In genomic region chr5:75247070-75247740, GRCm38 (mm10) we compare ENCODE assay signal across 10 mouse cellular contexts.
DNase-seq lines count a peak whose midpoint lies in the region; ATAC-seq and TF ChIP-seq lines count a peak whose summit lies in the region.
"Had no signal": no experiment of that assay in that cellular context is flagged by ENCODE, and none has a peak within 500 bp of the region (broad histone marks: within the 10 kb centered on the region; RNA-seq: fewer than 3 reads in every experiment).

No protein-coding gene starts in this region.

- TF ChIP-seq POLR2A in heart, adult 2 months (IDR thresholded peaks at IDR 0.05; ENCODE audit: insufficient read depth, low read depth, low read length) = no peak

- no peaks in the 10 kb centered on the region for H3K27me3 ChIP-seq in heart, embryonic 11.5 days (ENCODE audit: control insufficient read depth, insufficient read depth, low read length)
- H3K27me3 ChIP-seq in heart, adult 2 months (ENCODE audit: control insufficient read depth, insufficient read depth, low read length) = peaks cover 1% of the 10 kb centered on the region; the same call in 1 of the 2 replicates
- H3K27me3 ChIP-seq in forebrain, embryonic 14.5 days (replicated peaks; ENCODE audit: control insufficient read depth, insufficient read depth, low read length) = no peaks in the 10 kb centered on the region
- H3K27me3 ChIP-seq in midbrain, embryonic 16.5 days (ENCODE audit: control insufficient read depth, insufficient read depth, low read depth, low read length) = no peaks in the 10 kb centered on the region
- H3K27me3 ChIP-seq in stomach, postnatal 0 days (ENCODE audit: control insufficient read depth, insufficient read depth, low read length) = no peaks in the 10 kb centered on the region
- H3K27me3 ChIP-seq: CH12.LX had no signal

- no peak overlapping the region for H3K9ac ChIP-seq in heart, embryonic 11.5 days (ENCODE audit: low read depth, low read length)
- no peak overlapping the region for H3K9ac ChIP-seq in heart, adult 2 months (ENCODE audit: low read depth, low read length)
- H3K9ac ChIP-seq in forebrain, embryonic 14.5 days (ENCODE audit: low read length) = peak overlapping the region; percentile 25; the same call in 1 of the 2 replicates
- H3K9ac ChIP-seq in midbrain, embryonic 16.5 days (ENCODE audit: low read depth, low read length) = no peak overlapping the region
- no peak overlapping the region for H3K9ac ChIP-seq in stomach, postnatal 0 days (ENCODE audit: low read length)

- H3K4me1 ChIP-seq in heart, embryonic 11.5 days (ENCODE audit: control insufficient read depth, insufficient read depth, low read length) = no peaks in the 10 kb centered on the region
- no peaks in the 10 kb centered on the region for H3K4me1 ChIP-seq in heart, adult 2 months (ENCODE audit: control insufficient read depth, insufficient read depth, low read length)
- H3K4me1 ChIP-seq in forebrain, embryonic 14.5 days (ENCODE audit: control insufficient read depth, insufficient read depth, low read length) = peaks cover 9% of the 10 kb centered on the region
- H3K4me1 ChIP-seq in midbrain, embryonic 16.5 days (ENCODE audit: control insufficient read depth, insufficient read depth, low read length) = peaks cover 5% of the 10 kb centered on the region; the same call in 1 of the 2 replicates
- no peaks in the 10 kb centered on the region for H3K4me1 ChIP-seq in stomach, postnatal 0 days (replicated peaks; ENCODE audit: control insufficient read depth, insufficient read depth)
- H3K4me1 ChIP-seq: megakaryocyte, embryonic 14.5 days had no signal

- H3K27ac ChIP-seq in heart, embryonic 11.5 days (ENCODE audit: low read depth, low read length) = no peak overlapping the region
- H3K27ac ChIP-seq in heart, adult 2 months = no peak overlapping the region
- H3K27ac ChIP-seq in forebrain, embryonic 14.5 days (ENCODE audit: low read depth, low read length) = peak overlapping the region; percentile 80
- H3K27ac ChIP-seq in midbrain, embryonic 16.5 days (ENCODE audit: low read length) = no peak overlapping the region
- no peak overlapping the region for H3K27ac ChIP-seq in stomach, postnatal 0 days (replicated peaks)

- no peaks in the 10 kb centered on the region for H3K36me3 ChIP-seq in heart, embryonic 11.5 days (ENCODE audit: control insufficient read depth, insufficient read depth, low read length)
- H3K36me3 ChIP-seq in heart, adult 2 months (ENCODE audit: control insufficient read depth, insufficient read depth, low read length) = no peaks in the 10 kb centered on the region
- no peaks in the 10 kb centered on the region for H3K36me3 ChIP-seq in forebrain, embryonic 14.5 days (ENCODE audit: control insufficient read depth, insufficient read depth, low read length)
- H3K36me3 ChIP-seq in midbrain, embryonic 16.5 days (ENCODE audit: control insufficient read depth, insufficient read depth, low read length) = no peaks in the 10 kb centered on the region
- H3K36me3 ChIP-seq in stomach, postnatal 0 days (ENCODE audit: control insufficient read depth, insufficient read depth, low read length) = no peaks in the 10 kb centered on the region

- H3K79me2 ChIP-seq in heart, adult 2 months (replicated peaks; ENCODE audit: control insufficient read depth, insufficient read depth, low read length) = no peaks in the 10 kb centered on the region

- no peak for TF ChIP-seq CTCF in heart, adult 2 months (IDR thresholded peaks at IDR 0.05)
- TF ChIP-seq CTCF in stomach, postnatal 0 days (IDR thresholded peaks at IDR 0.05; ENCODE audit: low read depth) = no peak

- no peaks in the 10 kb centered on the region for H3K9me3 ChIP-seq in heart, embryonic 11.5 days (replicated peaks; ENCODE audit: control insufficient read depth, low read length)
- H3K9me3 ChIP-seq in forebrain, embryonic 14.5 days (replicated peaks; ENCODE audit: control insufficient read depth, low read length) = no peaks in the 10 kb centered on the region
- H3K9me3 ChIP-seq in midbrain, embryonic 16.5 days (replicated peaks; ENCODE audit: control insufficient read depth, low read length, poor library complexity, severe bottlenecking) = no peaks in the 10 kb centered on the region
- H3K9me3 ChIP-seq in stomach, postnatal 0 days (ENCODE audit: control insufficient read depth, low read length) = no peaks in the 10 kb centered on the region

- no peak for ATAC-seq in heart, embryonic 11.5 days (replicated peaks; ENCODE audit: insufficient number of reproducible peaks, low FRiP score, low TSS enrichment)
- peak; percentile 97 for ATAC-seq in forebrain, embryonic 14.5 days
- peak; percentile 54; the same call in 1 of the 2 replicates for ATAC-seq in midbrain, embryonic 16.5 days
- ATAC-seq in stomach, postnatal 0 days (ENCODE audit: low FRiP score, low TSS enrichment) = no peak

- H3K4me3 ChIP-seq in heart, embryonic 11.5 days (ENCODE audit: low read depth, low read length) = no peak overlapping the region
- H3K4me3 ChIP-seq in heart, adult 2 months = no peak overlapping the region
- H3K4me3 ChIP-seq in forebrain, embryonic 14.5 days (ENCODE audit: low read depth, low read length) = no peak overlapping the region
- H3K4me3 ChIP-seq in midbrain, embryonic 16.5 days (ENCODE audit: low read depth, low read length) = no peak overlapping the region
- H3K4me3 ChIP-seq in stomach, postnatal 0 days (ENCODE audit: low read depth, low read length) = no peak overlapping the region
- H3K4me3 ChIP-seq: megakaryocyte, embryonic 14.5 days had no signal

- peak overlapping the region; percentile 31 for H3K4me2 ChIP-seq in heart, embryonic 11.5 days
- peak overlapping the region; percentile 34 for H3K4me2 ChIP-seq in forebrain, embryonic 14.5 days (ENCODE audit: low read length)
- H3K4me2 ChIP-seq in midbrain, embryonic 16.5 days (ENCODE audit: low read length) = peak overlapping the region; percentile 31
- H3K4me2 ChIP-seq in stomach, postnatal 0 days (replicated peaks; ENCODE audit: low read depth) = no peak overlapping the region

- intact Hi-C loops in heart, adult 2 months (cut with DNase I) = no loop called here

- 50% methylated on average over 25 of the region's 25 CpGs for WGBS in heart, embryonic 11.5 days (ENCODE audit: insufficient replicate concordance)
- WGBS in heart, adult 2 months = 43% methylated on average over 25 of the region's 25 CpGs
- WGBS in forebrain, embryonic 14.5 days = 34% methylated on average over 25 of the region's 25 CpGs
- WGBS in midbrain, embryonic 16.5 days = 39% methylated on average over 25 of the region's 25 CpGs
- WGBS in stomach, postnatal 0 days = 48% methylated on average over 25 of the region's 25 CpGs

- TF ChIP-seq EP300 in heart, adult 2 months (IDR thresholded peaks at IDR 0.05; ENCODE audit: insufficient read depth, low read depth, low read length) = no peak
- TF ChIP-seq EP300 in stomach, postnatal 0 days (optimal IDR thresholded peaks at IDR 0.05) = no peak

- no peak for DNase-seq in heart, adult 2 months
- DNase-seq in forebrain, embryonic 14.5 days (ENCODE audit: low spot score) = peak; percentile 93
- peak; percentile 35 to 42 for DNase-seq in layer of hippocampus, adult 8-10 months (ENCODE audit: low spot score in 2 of 2)
- DNase-seq in kidney, postnatal 14 days = no peak
- DNase-seq in stomach, postnatal 0 days (ENCODE audit: low spot score) = no peak
- DNase-seq in thymus, postnatal 36 days = no peak

Comparison
In these comparisons a context has a peak if more than half of its experiments do, and no peak if none do; other contexts are left out.
1. ATAC-seq: peak in forebrain, embryonic 14.5 days (single experiment) and midbrain, embryonic 16.5 days (single experiment); none in heart, embryonic 11.5 days (single experiment) and stomach, postnatal 0 days (single experiment).
2. DNase-seq: peak in forebrain, embryonic 14.5 days (single experiment) and layer of hippocampus, adult 8-10 months (2 of 2); none in heart, adult 2 months (0 of 2), kidney, postnatal 14 days (single experiment), stomach, postnatal 0 days (single experiment) and thymus, postnatal 36 days (0 of 2).